Mouse (Mus musculus) left cerebral cortex, postnatal 25 days (tissue): ENCODE measurements around the gene Nr4a1. TPM values are rescaled to one million over a fixed set of nuclear protein-coding genes. Genes with fewer than 3 reads are reported as not detected.

Experiments used
- DNase-seq, 2 experiments: peaks; one replicate each; pipeline ENCODE4 v3.0.0; 2022; ENCODE audit warnings: low spot score in 2 of 2, mixed read lengths in 1 of 2
- intact Hi-C: fragments of 180-260 bp; cut with DNase I; formaldehyde crosslinking; loops from one replicate; pipeline ENCODE4 v1.15.1; 2025
- total RNA-seq, 2 experiments: library from RNA; stranded (reverse); gene quantifications; 2 replicates each; pipeline ENCODE4 v1.2.3; 2021

Nr4a1 gene
- total RNA-seq, 2 experiments from 2014 or later, result 111 to 133 TPM

- DNase-seq, result no peak
- intact Hi-C loops, result no loop called here
Observed at GRCm38 (mm10) chr15:101322640-101323039, 68.6 kb downstream of the Nr4a1 start.

DNA sequence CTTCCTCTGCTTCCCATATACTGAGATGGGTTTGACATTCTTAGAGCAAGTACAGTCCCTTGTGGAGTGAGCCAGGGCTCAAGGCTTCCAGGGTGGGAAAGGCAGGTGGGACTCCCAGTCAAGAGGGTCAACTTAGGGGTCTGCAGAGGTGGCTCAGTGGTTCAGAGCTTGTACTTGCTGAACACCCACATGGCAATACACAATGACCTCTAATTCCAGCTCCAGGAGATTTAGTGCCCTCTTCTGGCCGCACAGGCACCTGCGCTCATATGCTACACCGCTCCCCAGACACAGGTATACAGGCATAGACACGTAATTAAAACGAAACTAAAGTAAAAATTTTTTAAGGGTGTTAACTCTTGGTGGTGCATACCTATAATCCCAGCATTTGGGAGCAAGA is 69.4 kb downstream of the Nr4a1 start:
- intact Hi-C loops, result no loop called here
- DNase-seq, result no peak

Other genes with a start within 250 kb of the Nr4a1 start
- not detected for gene Gm47841, start 206.9 kb upstream of the Nr4a1 start, total RNA-seq
- gene Fignl2, start 175.7 kb upstream of the Nr4a1 start, total RNA-seq, result 1 to 10 TPM; 1.5 to 1.8 TPM
- not detected for gene Ankrd33, start 138.5 kb upstream of the Nr4a1 start, total RNA-seq
- 10 to 100 TPM; 12.3 to 12.5 TPM for gene Acvrl1, start 125.7 kb upstream of the Nr4a1 start, total RNA-seq
- gene Acvr1b, start 80.2 kb upstream of the Nr4a1 start, total RNA-seq, result 100 to 1,000 TPM; 109 to 112 TPM
- gene Grasp, start 30.1 kb upstream of the Nr4a1 start, total RNA-seq, result 10 to 100 TPM; 84.2 to 95.8 TPM
- gene Atg101, start 30.0 kb downstream of the Nr4a1 start, total RNA-seq, result 10 to 100 TPM; 40.3 to 43.6 TPM
- not detected for gene 6030408B16Rik, start 38.9 kb downstream of the Nr4a1 start, total RNA-seq
- 1 to 10 TPM; 2.2 to 2.4 TPM for gene Krt80, start 115.9 kb downstream of the Nr4a1 start, total RNA-seq
- under 1 TPM; 0.09 to 0.21 TPM for gene Krt7, start 156.8 kb downstream of the Nr4a1 start, total RNA-seq
- gene Krt87, start 184.5 kb downstream of the Nr4a1 start, total RNA-seq, result not detected
- not detected for gene Krt88, start 193.5 kb downstream of the Nr4a1 start, total RNA-seq
- not detected for gene Krt81, start 209.5 kb downstream of the Nr4a1 start, total RNA-seq
- not detected for gene Krt86, start 219.2 kb downstream of the Nr4a1 start, total RNA-seq
- not detected for gene Krt83, start 237.2 kb downstream of the Nr4a1 start, total RNA-seq